Mouse (Mus musculus) liver, embryonic 15.5 days (tissue): ENCODE measurements around the gene Nelfa. TPM values are rescaled to one million over a fixed set of nuclear protein-coding genes. Genes with fewer than 3 reads are reported as not detected.
"Not testable (repeated sequence)": the region's sequence is repeated elsewhere in the genome, so short reads cannot be mapped to it uniquely, and the experiment has no call there.

ENCODE experiments used
- ATAC-seq: fragments of 200-750 bp; cut with Nextera tagmentation; 2 replicates; pipeline ENCODE4 v1.8.0; 2017; ENCODE audit warnings: moderate number of reproducible peaks, mild to moderate bottlenecking, moderate library complexity; ENCODE audit not compliant: insufficient read depth
- H3K27ac ChIP-seq: fragments of 300-500 bp; sonication (generic); replicated peaks from 2 replicates; pipeline ENCODE4 v1.5.1; 2015; ENCODE audit warnings: mild to moderate bottlenecking, inconsistent platforms
- H3K27me3 ChIP-seq: fragments of 300-500 bp; sonication (generic); 2 replicates; pipeline ENCODE4 v1.6.1; 2015; ENCODE audit warnings: mild to moderate bottlenecking, inconsistent platforms
- H3K36me3 ChIP-seq: fragments of 300-500 bp; sonication (generic); replicated peaks from 2 replicates; pipeline ENCODE4 v1.6.1; 2015; ENCODE audit warnings: moderate library complexity, mild to moderate bottlenecking, inconsistent platforms
- H3K4me1 ChIP-seq: fragments of 300-500 bp; sonication (generic); replicated peaks from 2 replicates; pipeline ENCODE4 v1.6.1; 2015; ENCODE audit warnings: inconsistent platforms
- H3K4me2 ChIP-seq: fragments of 300-500 bp; sonication (generic); 2 replicates; pipeline ENCODE4 v1.6.1; 2015; ENCODE audit warnings: moderate library complexity, mild to moderate bottlenecking, inconsistent platforms
- H3K4me3 ChIP-seq: fragments of 300-500 bp; sonication (generic); replicated peaks from 2 replicates; pipeline ENCODE4 v1.5.1; 2015; ENCODE audit warnings: mild to moderate bottlenecking, inconsistent platforms
- H3K9ac ChIP-seq: fragments of 300-500 bp; sonication (generic); 2 replicates; pipeline ENCODE4 v1.6.1; 2015; ENCODE audit warnings: moderate library complexity, mild to moderate bottlenecking, inconsistent platforms
- H3K9me3 ChIP-seq: fragments of 300-500 bp; sonication (generic); replicated peaks from 2 replicates; pipeline ENCODE4 v1.6.1; 2016; ENCODE audit warnings: inconsistent platforms
- WGBS: fragments of 180-500 bp; shearing (Covaris S2); methylation state at CpG from one replicate; pipeline ENCODE4 v1.1.7; 2015; ENCODE audit warnings: mixed read lengths; ENCODE audit not compliant: insufficient replicate concordance; 5-methylcytosine and 5-hydroxymethylcytosine counted together
- polyA plus RNA-seq: library from polyadenylated mRNA; unstranded; fragments of >200 nt; fragmentation: Nextera tagmentation; extraction: Ambion mirVana; gene quantifications from 2 replicates; pipeline ENCODE4 v1.2.1, GENCODE M21; 2015

Gene Nelfa
- polyA plus RNA-seq, 1 experiment from 2014 or later, result 24.7 TPM

GRCm38 (mm10) chr5:33920037-33920436, 16.2 kb downstream of the Nelfa start:
- no peak for ATAC-seq
- WGBS, result 84% methylated on average over 2 of the region's 2 CpGs
- no peaks in the 10 kb centered on the region for H3K4me1 ChIP-seq

GRCm38 (mm10) chr5:33919466-33919865, 16.7 kb downstream of the Nelfa start:
- WGBS, result 85% methylated on average over 1 of the region's 1 CpGs
- H3K4me1 ChIP-seq, result no peaks in the 10 kb centered on the region
- no peak overlapping the region for H3K9ac ChIP-seq
- H3K27me3 ChIP-seq, result no peaks in the 10 kb centered on the region
- no peaks in the 10 kb centered on the region for H3K9me3 ChIP-seq
- ATAC-seq, result no peak
- no peak overlapping the region for H3K4me2 ChIP-seq
- no peak overlapping the region for H3K4me3 ChIP-seq
- peaks cover 61% of the 10 kb centered on the region for H3K36me3 ChIP-seq
- H3K27ac ChIP-seq, result no peak overlapping the region

More at GRCm38 (mm10) chr5:33920037-33920436, 16.2 kb downstream of the Nelfa start:
- H3K9ac ChIP-seq, result no peak overlapping the region
- H3K27ac ChIP-seq, result no peak overlapping the region
- no peaks in the 10 kb centered on the region for H3K27me3 ChIP-seq
- no peak overlapping the region for H3K4me3 ChIP-seq
- H3K9me3 ChIP-seq, result no peaks in the 10 kb centered on the region
- H3K4me2 ChIP-seq, result no peak overlapping the region
- H3K36me3 ChIP-seq, result peaks cover 59% of the 10 kb centered on the region

DNA sequence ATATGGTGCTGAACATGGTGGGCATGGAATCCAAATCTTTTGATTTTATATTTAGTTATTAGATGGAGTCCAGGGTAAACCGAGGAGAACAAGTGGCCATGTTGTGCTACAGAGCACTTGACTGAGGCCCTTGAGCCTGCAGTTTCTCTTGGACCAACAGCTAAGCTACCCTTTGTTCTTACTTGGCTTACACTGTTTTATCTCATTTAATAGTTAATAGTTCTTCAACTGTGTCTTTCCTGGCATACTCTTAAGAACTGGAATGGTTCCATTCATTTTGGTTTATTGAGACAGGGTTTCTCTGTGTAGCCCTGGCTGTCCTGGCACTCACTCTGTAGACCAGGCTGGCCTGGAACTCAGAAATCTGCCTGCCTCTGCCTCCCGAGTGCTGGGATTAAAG, 19.6 kb downstream of the Nelfa start:
- not testable (repeated sequence) for H3K9me3 ChIP-seq, H3K4me1 ChIP-seq, ATAC-seq, H3K9ac ChIP-seq, H3K27ac ChIP-seq, H3K4me2 ChIP-seq, H3K4me3 ChIP-seq, H3K27me3 ChIP-seq
- H3K36me3 ChIP-seq, result peaks cover 77% of the 10 kb centered on the region
- 82% methylated on average over 2 of the region's 2 CpGs for WGBS

DNA sequence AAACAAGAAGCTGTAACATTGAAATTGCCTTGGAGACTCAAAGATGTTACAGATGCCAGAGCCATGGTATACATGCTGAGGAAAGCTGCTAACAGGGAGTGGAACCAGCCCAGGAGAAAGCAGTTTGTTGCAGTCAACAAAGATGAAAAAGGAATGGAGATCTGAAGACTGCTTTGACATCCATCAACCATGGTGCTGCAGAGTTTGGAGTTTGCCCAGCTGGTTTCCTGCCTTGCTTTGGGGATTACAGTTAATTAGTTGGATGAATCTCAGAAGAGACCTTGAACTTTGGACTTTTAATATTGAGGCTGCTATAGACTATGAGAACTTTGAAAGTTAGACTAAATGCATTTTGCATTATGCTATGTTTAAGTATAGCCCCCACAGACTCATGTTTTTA, 21.2 kb downstream of the Nelfa start:
- H3K9me3 ChIP-seq, H3K27ac ChIP-seq, H3K9ac ChIP-seq, H3K4me1 ChIP-seq, H3K4me3 ChIP-seq, ATAC-seq, H3K4me2 ChIP-seq, H3K27me3 ChIP-seq: not testable (repeated sequence)
- peaks cover 61% of the 10 kb centered on the region for H3K36me3 ChIP-seq

DNA sequence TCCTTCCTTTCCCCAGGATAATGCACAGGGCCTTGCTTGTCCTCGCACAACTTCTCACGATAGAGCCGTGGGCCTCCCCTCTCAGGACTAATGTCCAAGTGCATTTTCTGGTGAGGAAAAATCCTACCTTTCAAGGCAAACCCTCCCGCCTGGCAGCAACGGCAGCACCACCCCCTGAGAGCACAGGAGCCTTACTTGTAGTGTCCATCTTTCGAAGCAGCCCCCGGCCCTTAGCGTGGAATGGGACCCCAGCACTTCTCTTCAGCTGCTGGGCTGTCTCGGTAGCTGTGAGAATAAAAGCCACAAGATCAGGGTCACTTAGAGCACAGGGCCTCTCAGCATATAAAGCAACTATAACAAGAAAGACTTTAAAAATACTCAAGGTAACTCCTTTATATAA, 33.0 kb downstream of the Nelfa start:
- Histone ChIP-seq H3K9ac (no peak overlapping the region), H3K4me1 (no peaks in the 10 kb centered on the region), H3K9me3 (no peaks in the 10 kb centered on the region), H3K36me3 (peaks cover 51% of the 10 kb centered on the region), H3K27ac (no peak overlapping the region), H3K27me3 (no peaks in the 10 kb centered on the region), H3K4me2 (no peak overlapping the region), H3K4me3 (no peak overlapping the region)
- 85% methylated on average over 9 of the region's 9 CpGs for WGBS
- no peak for ATAC-seq

DNA sequence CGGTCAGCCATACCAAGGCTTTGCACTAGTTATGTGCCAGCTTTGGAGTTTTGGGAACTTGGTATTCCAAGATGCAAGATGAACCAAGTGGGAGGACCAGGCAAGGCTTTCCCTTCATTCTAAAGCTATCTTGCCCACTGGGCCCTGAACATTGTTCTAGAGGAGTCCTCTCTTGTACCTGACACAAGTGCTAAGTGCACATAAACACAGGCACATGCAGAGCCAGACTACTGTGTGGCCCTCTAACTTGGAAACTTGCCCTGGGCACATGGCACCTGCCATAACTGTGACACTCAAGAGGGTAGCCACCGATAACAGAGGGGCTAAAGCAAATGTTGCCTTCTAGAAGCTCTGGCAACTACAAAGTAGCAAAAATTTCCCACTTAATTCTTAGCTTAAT, 33.5 kb downstream of the Nelfa start:
- no peak overlapping the region for H3K27ac ChIP-seq
- H3K4me2 ChIP-seq, result no peak overlapping the region
- no peak overlapping the region for H3K9ac ChIP-seq
- no peaks in the 10 kb centered on the region for H3K4me1 ChIP-seq
- no peak overlapping the region for H3K4me3 ChIP-seq
- no peaks in the 10 kb centered on the region for H3K27me3 ChIP-seq
- H3K9me3 ChIP-seq, result no peaks in the 10 kb centered on the region
- no peak for ATAC-seq
- H3K36me3 ChIP-seq, result peaks cover 56% of the 10 kb centered on the region
- WGBS, result 77% methylated on average over 2 of the region's 2 CpGs

- ATAC-seq, result no peak
- 79% methylated on average over 3 of the region's 3 CpGs for WGBS
- peaks cover 70% of the 10 kb centered on the region for H3K36me3 ChIP-seq
- H3K27ac ChIP-seq, result no peak overlapping the region
- no peaks in the 10 kb centered on the region for H3K4me1 ChIP-seq
- no peaks in the 10 kb centered on the region for H3K27me3 ChIP-seq
- H3K4me2 ChIP-seq, result no peak overlapping the region
- H3K4me3 ChIP-seq, result no peak overlapping the region
- H3K9me3 ChIP-seq, result no peaks in the 10 kb centered on the region
- no peak overlapping the region for H3K9ac ChIP-seq
These were observed 34.9 kb downstream of the Nelfa start for GRCm38 (mm10) chr5:33901278-33901677.

DNA sequence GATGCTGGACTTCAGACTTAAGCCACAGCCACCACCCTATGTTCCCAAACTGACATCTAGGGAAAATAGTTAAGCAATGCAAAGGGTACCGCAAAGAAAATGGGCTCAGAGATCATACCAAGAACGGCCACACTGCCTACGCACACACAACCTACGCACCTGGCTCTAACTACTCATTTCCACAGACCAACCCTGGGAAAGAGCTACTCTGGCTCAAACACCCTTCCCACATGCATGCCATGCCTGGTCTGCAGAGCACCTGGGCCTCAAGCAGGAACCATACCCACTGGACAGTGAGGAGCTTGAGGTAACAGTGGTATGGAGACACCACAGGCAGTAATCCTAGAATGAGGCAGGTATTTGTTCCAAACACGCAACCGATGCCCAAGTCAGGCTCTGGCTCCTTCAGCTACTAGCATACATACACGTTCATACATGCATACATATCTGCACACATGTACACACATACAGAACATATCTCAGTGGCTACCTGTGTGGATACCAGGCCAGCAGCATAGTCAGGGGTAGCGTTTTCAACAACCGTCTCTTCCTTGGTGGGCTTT, 35.4 kb downstream of the Nelfa start:
- Histone ChIP-seq H3K36me3 (peaks cover 75% of the 10 kb centered on the region), H3K9me3 (no peaks in the 10 kb centered on the region), H3K4me3 (no peak overlapping the region), H3K27ac (no peak overlapping the region), H3K4me1 (no peaks in the 10 kb centered on the region), H3K9ac (no peak overlapping the region), H3K27me3 (no peaks in the 10 kb centered on the region), H3K4me2 (no peak overlapping the region)
- 93% methylated on average over 9 of the region's 9 CpGs for WGBS
- no peak for ATAC-seq

DNA sequence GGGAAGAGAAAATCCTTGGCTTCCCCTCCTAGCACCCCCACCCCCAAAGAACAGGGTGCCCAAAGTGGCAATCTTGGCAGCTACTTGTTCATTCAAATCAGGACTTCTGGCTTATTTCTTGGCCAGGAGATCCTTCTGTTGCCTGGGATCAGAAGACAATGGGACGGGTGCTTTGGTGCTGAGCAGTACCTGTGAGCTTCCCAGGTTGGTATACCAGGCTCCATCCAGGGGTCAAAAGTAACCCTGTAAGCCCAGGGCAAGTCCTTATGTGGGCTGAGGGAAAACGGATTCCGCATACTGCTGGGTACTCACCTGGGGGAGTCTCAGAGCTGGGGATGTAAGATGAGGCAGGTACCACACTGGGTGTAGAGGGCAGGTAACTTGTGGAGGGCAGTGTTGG, 36.1 kb downstream of the Nelfa start:
- Histone ChIP-seq H3K4me3 (no peak overlapping the region), H3K36me3 (peaks cover 82% of the 10 kb centered on the region), H3K27ac (no peak overlapping the region), H3K9me3 (no peaks in the 10 kb centered on the region), H3K4me1 (no peaks in the 10 kb centered on the region), H3K9ac (no peak overlapping the region), H3K4me2 (no peak overlapping the region), H3K27me3 (no peaks in the 10 kb centered on the region)
- ATAC-seq, result no peak
- WGBS, result 86% methylated on average over 3 of the region's 3 CpGs

DNA sequence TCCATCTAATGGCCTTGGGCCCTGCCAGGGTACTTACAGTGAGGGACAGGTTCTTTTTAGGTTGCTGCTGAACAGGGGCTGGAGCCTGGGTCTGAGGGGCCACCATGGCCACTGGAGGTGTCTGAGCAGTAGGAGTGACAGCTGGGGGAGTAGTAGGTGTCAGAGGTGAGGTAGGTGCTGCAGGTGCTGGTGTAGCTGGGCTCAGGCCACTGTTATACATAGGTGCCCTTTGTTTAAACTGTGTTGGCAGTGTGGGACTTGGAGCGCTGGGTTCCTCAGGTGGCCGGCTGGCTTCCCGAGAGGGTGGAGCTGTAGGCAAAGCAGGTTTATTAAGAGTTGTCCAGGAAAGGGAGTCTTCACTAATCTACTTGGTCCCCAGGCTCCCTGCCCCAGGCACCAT, 37.0 kb downstream of the Nelfa start:
- Histone ChIP-seq H3K9me3 (no peaks in the 10 kb centered on the region), H3K27me3 (no peaks in the 10 kb centered on the region), H3K9ac (no peak overlapping the region), H3K4me1 (no peaks in the 10 kb centered on the region), H3K27ac (no peak overlapping the region), H3K36me3 (peaks cover 91% of the 10 kb centered on the region), H3K4me3 (no peak overlapping the region), H3K4me2 (no peak overlapping the region)
- no peak for ATAC-seq
- WGBS, result 86% methylated on average over 3 of the region's 3 CpGs

DNA sequence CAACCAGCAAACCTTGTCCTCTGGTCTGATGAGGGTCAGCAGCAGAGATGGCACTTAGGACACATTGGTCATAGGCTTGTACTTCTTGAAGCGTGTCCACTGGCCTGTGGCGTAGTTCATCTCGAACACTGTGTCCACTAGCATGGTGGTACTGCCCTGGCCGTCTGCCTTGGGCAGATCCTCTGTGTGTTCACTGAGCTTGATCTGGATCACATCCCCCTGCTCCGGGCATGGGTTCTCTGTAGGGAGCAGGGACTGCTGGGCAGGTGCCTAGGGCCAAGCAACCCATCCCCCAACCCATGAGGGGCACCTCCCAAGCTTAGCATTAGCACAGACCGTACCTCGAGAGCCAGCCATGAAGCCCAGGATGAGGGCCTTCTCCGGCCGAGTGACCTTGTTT, 37.5 kb downstream of the Nelfa start:
- Histone ChIP-seq H3K9me3 (no peaks in the 10 kb centered on the region), H3K9ac (no peak overlapping the region), H3K36me3 (peaks cover 96% of the 10 kb centered on the region), H3K4me2 (no peak overlapping the region), H3K4me3 (no peak overlapping the region), H3K27ac (no peak overlapping the region), H3K27me3 (no peaks in the 10 kb centered on the region), H3K4me1 (no peaks in the 10 kb centered on the region)
- no peak for ATAC-seq
- 85% methylated on average over 9 of the region's 9 CpGs for WGBS

DNA sequence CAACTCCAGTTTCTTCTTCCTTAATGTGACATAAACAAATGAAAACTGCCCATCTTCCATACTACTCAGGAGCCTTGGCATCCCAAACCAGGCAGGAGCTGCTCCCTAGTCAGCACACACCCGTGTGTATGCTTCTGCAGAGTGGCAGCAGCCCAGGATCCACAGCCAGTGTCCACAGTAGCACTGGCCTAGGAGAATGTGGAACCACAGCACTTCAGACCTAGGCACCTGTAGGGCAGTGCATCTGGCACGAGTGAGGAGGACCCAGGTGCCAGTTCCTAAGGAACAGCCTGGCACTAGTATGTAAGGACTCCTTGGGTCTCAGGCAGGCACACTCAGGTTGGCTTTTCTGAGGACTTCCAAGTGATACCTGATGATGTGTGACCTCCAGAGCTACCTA, 39.1 kb downstream of the Nelfa start:
- no peak overlapping the region for H3K27ac ChIP-seq
- no peaks in the 10 kb centered on the region for H3K27me3 ChIP-seq
- no peak for ATAC-seq
- H3K9ac ChIP-seq, result no peak overlapping the region
- no peak overlapping the region for H3K4me2 ChIP-seq
- H3K9me3 ChIP-seq, result no peaks in the 10 kb centered on the region
- H3K4me1 ChIP-seq, result no peaks in the 10 kb centered on the region
- peaks cover 100% of the 10 kb centered on the region for H3K36me3 ChIP-seq
- 75% methylated on average over 2 of the region's 2 CpGs for WGBS
- H3K4me3 ChIP-seq, result no peak overlapping the region
